Mouse (Mus musculus): Measurements from ENCODE around the gene Miox.

DNA sequence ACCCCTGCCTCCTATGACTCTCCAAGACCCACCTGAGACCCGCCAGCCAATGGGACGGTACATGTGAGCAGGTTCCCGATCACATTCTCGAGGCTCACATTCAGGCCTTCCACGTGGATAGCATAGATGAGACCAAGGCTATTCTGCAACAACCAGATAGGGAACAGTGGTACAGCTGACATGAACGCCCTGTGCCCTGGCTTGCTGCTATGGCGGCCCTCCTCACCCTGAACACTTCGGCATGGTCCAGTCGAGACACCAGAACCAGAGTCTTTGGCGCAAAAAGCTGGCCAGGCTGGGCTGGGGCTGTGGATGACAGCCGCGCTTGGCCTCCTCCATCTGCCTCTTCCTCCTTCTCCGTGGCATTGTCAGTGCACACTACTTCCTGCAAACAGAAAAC is 26.7 kb upstream of the Miox start:
- no peak for TF ChIP-seq POLR2A (IDR thresholded peaks at IDR 0.05; ENCODE audit: borderline replicate concordance, insufficient read depth, low read length)
- no peak for TF ChIP-seq CTCF (IDR thresholded peaks at IDR 0.05; ENCODE audit: borderline replicate concordance, insufficient read depth, low read depth, low read length)

All from cerebellum, adult 2 months (tissue).